Mouse (Mus musculus): Measurements from ENCODE around the gene Islr2. TPM values are rescaled to one million over a fixed set of nuclear protein-coding genes. Genes with fewer than 3 reads are reported as not detected.

Gene Islr2
- total RNA-seq, 2 experiments from 2014 or later = 5.0 to 11.0 TPM

- DNase-seq = peak; percentile 45
Measured at GRCm38 (mm10) chr9:58196610-58197567, 7.2 kb downstream of the Islr2 start.

DNA sequence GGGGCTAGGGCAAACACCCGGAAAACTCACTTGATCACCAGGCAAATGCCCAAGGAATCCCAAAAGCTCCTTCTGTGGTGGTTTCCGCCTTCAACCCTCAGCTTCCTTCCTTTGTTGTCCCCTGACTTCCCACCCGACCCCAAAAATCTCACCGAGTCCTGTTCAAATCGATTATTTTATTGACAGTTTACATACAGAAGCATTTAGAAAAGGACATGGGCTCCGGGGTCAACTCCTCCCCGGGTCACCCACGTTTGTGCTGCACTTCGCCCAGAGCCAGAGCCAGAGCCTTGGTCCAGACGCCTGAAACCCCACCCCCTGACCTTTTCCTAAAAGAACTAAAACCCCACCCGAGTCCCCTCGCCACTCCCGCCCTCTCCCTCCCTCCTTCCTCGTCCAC lies 8.0 kb downstream of the Islr2 start:
- no peak for DNase-seq

DNA sequence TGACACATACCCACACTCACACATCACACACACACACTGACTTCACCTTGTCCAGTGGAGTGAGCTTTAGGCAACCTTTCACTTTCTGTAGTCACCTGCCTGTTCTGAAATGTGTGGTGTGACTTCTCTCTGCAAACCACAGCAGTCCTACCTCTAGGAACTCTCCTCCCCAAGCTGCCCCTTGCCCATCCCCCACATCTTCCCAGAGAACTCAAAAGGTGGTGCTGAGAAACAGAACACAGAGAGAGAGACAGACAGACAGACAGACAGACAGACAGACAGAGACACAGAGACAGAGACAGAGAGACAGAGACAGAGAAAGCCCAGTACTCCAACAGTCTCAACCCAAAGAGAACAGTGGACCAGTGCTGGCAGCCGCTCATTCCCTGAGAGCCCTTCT lies 8.4 kb downstream of the Islr2 start:
- DNase-seq = no peak

DNA sequence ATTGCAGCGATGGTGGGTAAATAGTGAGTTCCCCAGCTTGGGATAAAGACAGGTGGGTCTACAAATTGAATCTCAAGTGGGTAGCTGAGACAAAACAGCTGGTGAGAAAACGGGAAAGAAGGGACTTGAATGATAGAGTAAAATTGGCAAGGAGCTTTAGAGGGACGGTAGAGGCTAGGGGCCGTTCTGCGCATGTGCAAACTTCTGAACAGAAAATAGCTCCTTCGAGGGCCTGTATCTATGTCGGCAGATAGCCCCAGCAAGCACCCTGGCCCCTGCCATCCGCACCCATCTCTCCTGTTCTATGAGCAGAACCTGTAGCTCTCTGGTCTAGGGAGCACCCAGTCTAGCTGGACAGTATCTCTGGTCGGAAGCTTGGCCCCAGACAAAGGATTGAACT lies 9.9 kb downstream of the Islr2 start:
- DNase-seq = no peak

DNA sequence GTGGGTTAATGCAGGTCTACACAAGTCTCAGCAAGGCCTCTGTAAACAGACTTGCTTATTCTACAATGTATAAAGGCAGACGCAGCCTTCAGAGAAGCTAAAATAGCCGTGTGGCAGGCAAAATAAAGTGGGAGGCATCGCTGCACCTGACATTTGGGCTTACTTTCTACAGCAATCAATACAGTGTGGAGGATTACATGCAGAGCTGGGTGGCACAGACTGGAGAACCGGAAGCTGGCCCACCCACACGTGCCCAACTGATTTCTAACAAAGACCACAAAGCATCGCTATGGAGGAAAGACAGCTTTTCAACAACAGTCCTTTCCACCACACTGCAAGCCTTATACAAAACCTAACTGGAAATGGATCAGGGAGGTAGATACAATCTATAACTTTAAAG lies 19.7 kb downstream of the Islr2 start:
- DNase-seq = no peak

GRCm38 (mm10) chr9:58179390-58179789 lies 24.7 kb downstream of the Islr2 start:
- no peak for DNase-seq

DNA sequence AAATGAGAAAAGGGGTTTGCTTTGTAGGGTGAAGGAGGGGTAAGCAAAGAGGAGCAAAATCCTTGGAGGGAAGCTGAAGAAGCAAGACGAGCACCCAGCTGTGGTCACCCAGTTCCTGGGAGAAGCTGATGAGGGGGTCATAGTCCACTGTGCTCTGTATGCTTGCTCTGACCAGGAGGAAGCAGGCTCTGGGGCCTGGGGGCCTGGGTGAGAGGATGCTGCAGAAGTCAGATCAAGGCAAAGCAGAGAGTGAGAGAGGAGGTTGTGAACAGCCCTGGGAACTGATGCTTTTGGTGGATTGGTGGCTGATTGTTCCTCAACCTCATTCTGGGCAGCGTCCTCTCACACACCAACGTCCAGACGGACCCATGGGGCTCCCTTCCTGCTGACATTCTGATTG lies 27.0 kb downstream of the Islr2 start:
- no peak for DNase-seq

DNA sequence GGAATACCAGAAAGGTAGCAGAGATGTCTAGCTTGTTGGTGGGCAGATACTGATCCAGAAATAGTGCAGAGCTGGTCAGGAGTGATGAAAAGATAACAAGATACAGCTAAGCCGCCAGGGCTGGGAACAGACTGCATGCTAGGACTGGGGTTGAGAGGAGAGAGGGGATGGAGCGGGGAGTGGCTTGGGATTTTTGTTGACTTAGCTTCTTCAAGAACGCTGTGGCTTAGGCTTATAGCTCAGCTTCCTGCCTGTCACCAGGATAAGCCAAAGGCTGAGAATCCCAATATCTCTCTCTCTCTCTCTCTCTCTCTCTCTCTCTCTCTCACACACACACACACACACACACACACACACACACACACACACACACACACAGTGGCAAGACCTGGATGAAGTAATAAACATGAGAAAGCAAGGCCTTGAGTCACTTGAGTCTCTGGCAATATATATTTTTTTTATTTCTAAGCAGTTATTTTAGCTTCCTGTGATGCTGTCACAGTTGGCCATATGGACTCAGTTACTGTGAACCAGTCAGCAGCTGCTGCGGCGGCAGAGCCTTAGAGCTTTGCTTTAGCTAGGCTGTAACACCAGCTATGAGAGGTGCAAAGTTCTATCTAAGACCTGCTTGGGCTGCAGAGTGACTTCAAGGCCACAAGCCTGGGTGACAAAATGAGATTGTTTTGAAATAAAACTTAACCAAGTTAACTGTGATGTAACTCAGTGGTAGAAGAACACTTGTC lies 28.2 kb downstream of the Islr2 start:
- DNase-seq = no peak

GRCm38 (mm10) chr9:58174818-58175251 lies 29.3 kb downstream of the Islr2 start:
- no peak for DNase-seq

DNA sequence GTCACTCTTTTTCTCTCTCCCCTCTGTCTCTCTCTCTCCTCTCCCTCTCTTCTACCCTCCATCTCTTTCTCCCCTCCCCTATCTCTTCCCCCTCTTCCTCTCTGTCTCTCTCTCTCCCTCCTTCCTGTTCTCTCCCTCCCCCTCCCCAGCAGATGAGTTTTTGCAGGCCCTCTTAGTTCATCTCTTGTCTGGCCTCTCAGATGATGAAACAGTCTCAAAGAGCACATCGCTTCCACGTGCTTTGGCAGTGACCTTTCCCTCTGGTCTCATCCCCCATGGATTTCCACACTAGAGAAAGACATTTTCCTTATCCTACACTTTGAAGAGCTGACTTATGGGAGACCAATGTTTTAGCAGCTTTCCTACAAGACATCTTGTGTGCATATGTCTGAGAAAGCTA lies 31.3 kb downstream of the Islr2 start:
- no peak for DNase-seq

DNA sequence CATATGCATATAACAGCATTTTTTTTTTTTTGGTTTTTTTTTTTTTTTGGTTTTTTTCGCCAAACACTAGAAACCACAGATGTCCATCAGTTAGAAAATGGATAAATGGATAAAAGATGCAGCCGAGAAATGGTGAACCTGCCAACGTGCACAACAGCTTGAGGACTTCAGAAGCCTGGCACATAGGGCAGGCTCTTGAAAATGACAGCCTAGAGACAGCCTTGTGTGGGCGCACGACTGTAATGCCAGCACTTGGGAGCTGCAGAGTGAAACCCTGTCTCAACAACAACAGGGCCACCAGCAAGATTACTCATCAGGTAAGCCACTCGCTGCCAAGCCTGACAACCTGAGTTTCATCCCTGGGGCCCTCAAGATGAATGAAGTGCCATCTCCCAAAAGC lies 34.7 kb downstream of the Islr2 start:
- DNase-seq = no peak

- no peak for DNase-seq
Measured at GRCm38 (mm10) chr9:58168880-58169279, 35.2 kb downstream of the Islr2 start.

GRCm38 (mm10) chr9:58165779-58166178 lies 38.3 kb downstream of the Islr2 start:
- no peak for DNase-seq

DNA sequence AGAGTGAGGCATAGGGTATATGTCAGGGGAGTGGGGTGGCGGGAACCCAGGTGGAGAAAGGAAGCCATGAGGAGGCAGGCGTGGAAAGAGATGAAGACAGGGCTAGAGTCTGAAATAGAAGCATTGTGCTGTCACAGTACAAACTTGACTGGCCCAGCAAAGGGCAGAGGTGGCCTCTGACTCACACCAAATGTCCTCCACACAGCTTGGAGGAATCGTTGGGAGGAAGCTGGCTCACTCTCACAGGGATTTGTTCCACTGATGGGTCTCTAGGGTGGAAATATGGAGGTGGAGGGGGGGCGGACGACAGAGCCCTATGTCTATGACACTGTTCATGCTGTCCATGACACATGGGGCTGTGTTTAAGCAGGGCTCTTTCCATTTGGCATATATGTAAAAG lies 41.0 kb downstream of the Islr2 start:
- DNase-seq = peak; percentile 50

DNA sequence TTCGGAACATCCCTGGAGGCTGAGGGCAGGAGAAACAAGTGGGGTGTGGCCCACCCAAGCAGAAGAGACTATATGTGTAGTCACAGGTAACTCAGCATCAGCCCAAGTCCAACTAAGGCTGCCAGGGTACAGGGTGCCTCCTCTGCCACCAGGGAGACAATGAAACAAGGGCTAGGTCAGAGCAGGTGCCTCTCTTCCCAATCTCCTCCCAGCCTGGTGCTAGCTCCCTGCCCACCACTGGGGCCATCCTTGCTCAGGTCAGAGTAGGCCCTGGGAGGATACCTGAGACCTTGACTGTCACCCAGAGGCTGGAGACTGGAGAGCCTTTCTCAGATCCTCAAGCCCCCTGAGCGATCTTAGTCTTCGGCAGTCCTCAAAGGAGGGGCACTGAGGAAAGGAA lies 41.9 kb downstream of the Islr2 start:
- no peak for DNase-seq

- DNase-seq = no peak
Measured at GRCm38 (mm10) chr9:58160315-58160714, 43.8 kb downstream of the Islr2 start.

DNA sequence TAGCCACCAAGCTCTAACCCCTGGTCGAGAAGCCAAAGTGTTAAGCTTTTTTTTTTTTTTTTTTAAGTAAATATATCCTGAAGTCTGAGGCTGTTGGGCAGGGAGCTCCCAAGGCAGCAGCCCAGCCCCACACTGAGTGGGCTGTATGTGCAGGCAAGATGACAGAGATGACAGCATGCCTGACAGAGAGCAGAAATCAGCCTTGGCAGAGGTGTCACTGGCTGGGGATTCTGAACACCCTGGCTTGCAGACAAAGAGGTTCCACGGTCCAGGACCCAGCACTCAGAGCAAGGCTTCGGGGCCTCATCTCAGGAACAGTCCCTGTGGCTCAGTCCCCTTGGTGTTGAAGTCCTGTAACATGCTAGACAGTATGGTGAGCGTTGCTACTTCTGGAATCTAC lies 44.3 kb downstream of the Islr2 start:
- DNase-seq = no peak

- no peak for DNase-seq
Measured at GRCm38 (mm10) chr9:58158541-58159311, 45.4 kb downstream of the Islr2 start.

DNA sequence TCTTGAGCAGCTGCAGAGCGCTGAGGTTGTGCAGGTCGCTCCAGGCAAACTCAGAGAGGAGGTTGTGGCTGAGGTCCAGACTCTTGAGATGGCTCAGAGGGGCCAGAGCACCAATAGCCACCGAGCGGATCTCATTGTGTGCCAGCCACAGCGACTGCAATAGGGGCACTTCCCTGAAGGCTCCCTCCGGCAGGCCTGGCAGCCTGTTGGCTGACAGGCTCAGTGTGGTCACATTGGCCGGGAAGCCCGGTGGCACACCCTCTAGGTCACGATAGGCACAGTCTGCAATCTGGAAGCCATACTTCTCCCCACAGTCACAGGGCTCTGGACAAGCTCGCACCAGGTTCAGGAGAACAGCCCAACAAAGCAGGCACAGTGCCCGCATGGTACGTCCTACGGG lies 46.3 kb downstream of the Islr2 start:
- no peak for DNase-seq

DNA sequence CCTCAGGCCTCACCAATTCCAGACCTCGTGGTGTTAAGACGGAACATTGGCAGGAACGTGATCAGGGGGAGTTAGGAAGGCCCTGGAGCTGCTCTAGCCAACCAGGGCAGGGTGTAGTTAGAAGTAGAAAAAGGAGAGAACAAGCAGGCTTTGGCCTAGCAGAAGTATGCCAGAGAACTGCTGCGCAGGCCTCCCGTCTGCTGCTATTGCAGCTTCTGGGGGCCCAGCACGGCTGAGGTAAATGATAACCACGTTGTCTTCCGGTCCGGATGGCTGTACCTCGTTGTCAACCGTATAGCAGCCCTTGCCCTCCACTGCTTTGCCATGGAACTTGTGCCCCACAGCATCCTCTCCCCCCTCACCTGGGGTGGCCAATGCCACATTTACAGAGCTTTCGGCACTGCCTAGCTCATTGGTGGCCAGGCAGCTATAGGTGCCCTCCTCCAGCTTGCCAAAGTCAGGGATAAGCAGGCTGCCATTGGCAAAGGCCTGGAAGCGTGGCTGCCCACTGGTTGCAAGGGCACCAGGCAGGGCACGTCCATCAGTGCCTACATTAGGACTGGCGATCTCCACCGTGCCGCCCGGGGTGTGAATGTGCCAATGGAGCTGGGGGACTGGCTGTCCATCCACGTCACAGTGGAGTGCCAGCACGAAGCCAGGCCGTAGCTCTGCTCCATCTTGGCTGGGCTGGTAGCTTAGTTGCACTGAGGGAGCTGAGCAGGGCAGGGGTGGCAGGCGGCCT lies 47.1 kb downstream of the Islr2 start:
- DNase-seq = no peak

- peak; percentile 56 for DNase-seq
Measured at GRCm38 (mm10) chr9:58155366-58155765, 48.8 kb downstream of the Islr2 start.

GRCm38 (mm10) chr9:58153095-58153494 lies 51.0 kb downstream of the Islr2 start:
- peak; percentile 48 for DNase-seq

Measured in adrenal gland, postnatal 10 days (tissue).